Mouse (Mus musculus): ENCODE data around the gene Slc44a1.

GRCm38 (mm10) chr4:53414031-53414797, 26.0 kb upstream of the Slc44a1 start:
- TF ChIP-seq POLR2A (IDR thresholded peaks at IDR 0.05; ENCODE audit: low read depth, low read length) (no peak), CTCF (IDR thresholded peaks at IDR 0.05; ENCODE audit: extremely low read depth, insufficient read length, insufficient replicate concordance, low read depth, low read length) (no peak)

All from small intestine, adult 2 months (tissue).